Mouse (Mus musculus): ENCODE measurements around the gene Nsdhl. TPM values are rescaled to one million over a fixed set of nuclear protein-coding genes. Genes with fewer than 3 reads are reported as not detected.
A peak's percentile ranks its signal among the peaks of the same experiment; 100 is the strongest.

The Nsdhl gene
- polyA plus RNA-seq, 1 experiment from 2014 or later: 41.2 TPM

DNA sequence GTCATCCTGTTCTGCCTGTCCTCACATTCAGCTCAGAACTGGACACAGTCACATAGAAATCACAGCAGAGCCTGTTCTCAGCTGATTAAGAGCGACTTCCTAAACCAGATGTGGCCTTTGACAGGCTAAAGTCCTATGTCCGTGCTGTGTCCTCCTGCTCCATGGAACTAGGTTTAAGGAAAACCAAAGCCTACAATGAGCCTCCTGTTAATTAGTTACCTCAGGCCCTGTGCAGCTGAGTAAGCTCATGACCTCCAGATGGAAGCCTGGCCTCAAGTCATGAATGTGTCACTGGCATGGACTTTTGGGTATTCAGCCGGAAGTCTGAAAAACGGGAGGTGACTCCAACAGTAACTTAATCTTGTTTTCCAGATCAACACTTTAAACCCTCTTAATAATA, 35.1 kb downstream of the Nsdhl start:
- Histone ChIP-seq H3K27me3 (replicated peaks; ENCODE audit: control insufficient read depth, insufficient read depth, low read length) (no peaks in the 10 kb centered on the region), H3K9ac (replicated peaks; ENCODE audit: low read depth, low read length) (no peak overlapping the region), H3K27ac (ENCODE audit: low read length) (no peak overlapping the region), H3K4me3 (replicated peaks; ENCODE audit: low read length) (no peak overlapping the region), H3K4me1 (replicated peaks; ENCODE audit: control insufficient read depth, insufficient read depth, low read length) (no peaks in the 10 kb centered on the region), H3K4me2 (ENCODE audit: low read length) (no peak overlapping the region), H3K9me3 (ENCODE audit: control insufficient read depth, low read length) (no peaks in the 10 kb centered on the region), H3K36me3 (ENCODE audit: control insufficient read depth, insufficient read depth) (peaks cover 4% of the 10 kb centered on the region; the same call in 1 of the 2 replicates)
- ATAC-seq: no peak
- 76% methylated on average over 4 of the region's 4 CpGs for WGBS

DNA sequence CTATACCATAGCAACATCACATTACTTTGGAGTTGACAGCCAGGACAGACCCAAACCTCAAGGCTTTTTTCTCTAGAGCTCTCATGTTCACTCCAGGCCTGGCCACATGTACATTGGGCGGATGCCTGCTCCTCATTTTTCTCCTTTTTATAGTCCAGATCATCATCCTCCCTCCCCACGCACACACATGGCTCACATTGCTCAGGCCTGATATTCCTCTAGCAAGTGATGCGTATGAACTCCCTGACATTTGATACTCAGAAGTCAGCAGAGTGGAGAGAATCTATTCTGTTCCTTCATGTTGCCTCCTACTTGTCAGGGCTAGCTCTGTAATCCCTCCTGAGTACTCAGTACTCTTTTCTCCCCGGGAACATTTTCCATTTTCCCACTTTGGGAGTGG, 38.1 kb downstream of the Nsdhl start:
- Histone ChIP-seq H3K36me3 (ENCODE audit: control insufficient read depth, insufficient read depth) (0 out of 2 replicates have a peak, but pooled peaks cover 2% of the 10 kb centered on the region), H3K9ac (replicated peaks; ENCODE audit: low read depth, low read length) (no peak overlapping the region), H3K27ac (ENCODE audit: low read length) (no peak overlapping the region), H3K4me2 (ENCODE audit: low read length) (no peak overlapping the region), H3K4me3 (replicated peaks; ENCODE audit: low read length) (no peak overlapping the region), H3K27me3 (replicated peaks; ENCODE audit: control insufficient read depth, insufficient read depth, low read length) (no peaks in the 10 kb centered on the region), H3K4me1 (replicated peaks; ENCODE audit: control insufficient read depth, insufficient read depth, low read length) (no peaks in the 10 kb centered on the region), H3K9me3 (ENCODE audit: control insufficient read depth, low read length) (no peaks in the 10 kb centered on the region)
- 92% methylated on average over 4 of the region's 4 CpGs for WGBS
- ATAC-seq: no peak

DNA sequence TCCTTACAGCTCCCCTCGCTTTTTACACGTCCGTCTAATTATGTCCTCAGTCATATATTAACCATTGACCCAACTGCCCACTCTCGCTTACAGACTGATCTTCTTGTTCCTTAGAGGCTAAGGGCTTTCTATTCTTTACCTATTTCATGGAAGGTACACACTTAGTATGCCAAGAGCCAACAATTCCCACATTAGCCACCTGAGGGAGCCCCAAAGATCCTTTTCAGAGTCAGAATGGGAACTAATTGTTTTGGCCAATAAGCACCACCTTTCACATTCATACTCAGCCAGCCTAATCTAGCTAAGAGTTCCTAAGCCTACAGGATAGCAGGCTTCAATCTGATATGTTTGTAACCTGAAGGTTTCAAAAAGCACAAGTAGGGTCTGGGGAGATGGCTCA, 42.1 kb downstream of the Nsdhl start:
- no peaks in the 10 kb centered on the region for H3K27me3 ChIP-seq (replicated peaks; ENCODE audit: control insufficient read depth, insufficient read depth, low read length)
- no peaks in the 10 kb centered on the region for H3K9me3 ChIP-seq (ENCODE audit: control insufficient read depth, low read length)
- H3K4me2 ChIP-seq (ENCODE audit: low read length): no peak overlapping the region
- no peak overlapping the region for H3K4me3 ChIP-seq (replicated peaks; ENCODE audit: low read length)
- no peak overlapping the region for H3K27ac ChIP-seq (ENCODE audit: low read length)
- H3K4me1 ChIP-seq (replicated peaks; ENCODE audit: control insufficient read depth, insufficient read depth, low read length): no peaks in the 10 kb centered on the region
- WGBS: 83% methylated on average over 4 of the region's 4 CpGs
- H3K9ac ChIP-seq (replicated peaks; ENCODE audit: low read depth, low read length): no peak overlapping the region
- 0 out of 2 replicates have a peak, but pooled peaks cover 2% of the 10 kb centered on the region for H3K36me3 ChIP-seq (ENCODE audit: control insufficient read depth, insufficient read depth)
- ATAC-seq: no peak

DNA sequence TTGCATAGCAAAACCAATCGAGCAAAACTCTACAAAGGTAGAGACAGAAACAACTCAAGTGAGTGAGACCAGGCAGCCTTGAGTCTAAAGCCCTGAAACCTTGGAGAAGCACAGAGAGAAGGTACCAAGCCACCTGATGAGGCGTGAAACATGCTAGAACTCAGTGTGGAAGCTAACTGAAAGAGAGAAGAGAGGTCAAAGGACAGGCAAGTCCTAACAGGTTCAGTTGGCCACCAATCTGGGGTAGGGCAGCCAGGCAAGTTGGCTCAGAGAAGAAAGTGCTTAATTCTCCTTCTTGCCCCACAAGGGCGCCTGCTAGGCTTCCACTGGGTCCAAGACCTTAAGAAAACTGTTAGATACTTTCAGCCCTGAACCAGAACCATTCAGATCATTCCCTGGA, 43.2 kb downstream of the Nsdhl start:
- Histone ChIP-seq H3K27me3 (replicated peaks; ENCODE audit: control insufficient read depth, insufficient read depth, low read length) (no peaks in the 10 kb centered on the region), H3K4me1 (replicated peaks; ENCODE audit: control insufficient read depth, insufficient read depth, low read length) (no peaks in the 10 kb centered on the region), H3K9ac (replicated peaks; ENCODE audit: low read depth, low read length) (no peak overlapping the region), H3K9me3 (ENCODE audit: control insufficient read depth, low read length) (no peaks in the 10 kb centered on the region), H3K27ac (ENCODE audit: low read length) (no peak overlapping the region), H3K36me3 (ENCODE audit: control insufficient read depth, insufficient read depth) (0 out of 2 replicates have a peak, but pooled peaks cover 2% of the 10 kb centered on the region), H3K4me3 (replicated peaks; ENCODE audit: low read length) (no peak overlapping the region), H3K4me2 (ENCODE audit: low read length) (no peak overlapping the region)
- WGBS: 72% methylated on average over 3 of the region's 3 CpGs
- no peak for ATAC-seq

DNA sequence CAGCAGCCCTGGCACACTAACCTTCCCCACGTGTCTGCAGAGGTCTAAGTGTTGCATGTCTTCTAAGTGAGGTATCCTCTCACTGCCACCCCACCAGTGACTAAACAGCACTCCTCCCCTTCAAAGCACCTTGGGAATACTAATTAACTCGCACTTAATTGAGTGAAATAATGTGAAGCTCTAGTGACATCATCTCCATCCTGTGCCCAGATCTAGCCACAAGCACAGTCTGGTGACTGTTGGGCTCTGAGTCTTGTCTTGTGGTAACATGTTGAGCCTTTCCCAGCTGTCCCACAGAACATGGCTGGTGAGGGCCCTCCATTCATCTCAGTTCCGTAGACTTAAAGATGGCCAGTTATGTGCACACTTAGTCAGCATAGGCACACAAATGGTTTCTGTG, 44.4 kb downstream of the Nsdhl start:
- Histone ChIP-seq H3K36me3 (ENCODE audit: control insufficient read depth, insufficient read depth) (0 out of 2 replicates have a peak, but pooled peaks cover 2% of the 10 kb centered on the region), H3K27ac (ENCODE audit: low read length) (no peak overlapping the region), H3K4me2 (ENCODE audit: low read length) (no peak overlapping the region), H3K9ac (replicated peaks; ENCODE audit: low read depth, low read length) (no peak overlapping the region), H3K9me3 (ENCODE audit: control insufficient read depth, low read length) (no peaks in the 10 kb centered on the region), H3K4me3 (replicated peaks; ENCODE audit: low read length) (no peak overlapping the region), H3K27me3 (replicated peaks; ENCODE audit: control insufficient read depth, insufficient read depth, low read length) (no peaks in the 10 kb centered on the region), H3K4me1 (replicated peaks; ENCODE audit: control insufficient read depth, insufficient read depth, low read length) (no peaks in the 10 kb centered on the region)
- WGBS: 82% methylated on average over 3 of the region's 3 CpGs
- no peak for ATAC-seq

DNA sequence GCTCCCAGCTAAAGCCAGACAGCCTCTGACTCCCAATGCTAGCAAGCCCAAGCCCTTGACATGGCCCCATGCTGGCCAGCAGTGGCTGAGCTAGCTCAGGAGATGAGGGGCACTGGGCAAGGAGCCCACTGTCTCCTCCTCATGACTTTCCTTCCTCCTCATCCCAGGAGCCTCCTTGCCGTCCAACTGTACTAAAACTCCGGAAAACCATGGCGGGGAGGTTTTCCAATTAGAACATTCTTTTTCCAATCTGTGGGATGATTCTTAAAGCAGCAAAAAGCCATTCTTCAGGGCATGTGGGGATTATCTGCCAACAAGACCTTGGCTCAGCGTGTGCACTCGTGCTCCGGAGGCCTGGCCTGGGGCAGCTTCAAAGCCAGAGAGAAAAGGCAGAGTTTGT, 64.5 kb downstream of the Nsdhl start:
- no peak overlapping the region for H3K27ac ChIP-seq (ENCODE audit: low read length)
- no peak overlapping the region for H3K4me2 ChIP-seq (ENCODE audit: low read length)
- peaks cover 4% of the 10 kb centered on the region; the same call in 1 of the 2 replicates for H3K4me1 ChIP-seq (replicated peaks; ENCODE audit: control insufficient read depth, insufficient read depth, low read length)
- no peak for ATAC-seq
- 46% methylated on average over 6 of the region's 6 CpGs for WGBS
- H3K9me3 ChIP-seq (ENCODE audit: control insufficient read depth, low read length): no peaks in the 10 kb centered on the region
- H3K9ac ChIP-seq (replicated peaks; ENCODE audit: low read depth, low read length): no peak overlapping the region
- H3K36me3 ChIP-seq (ENCODE audit: control insufficient read depth, insufficient read depth): no peaks in the 10 kb centered on the region
- H3K4me3 ChIP-seq (replicated peaks; ENCODE audit: low read length): no peak overlapping the region
- H3K27me3 ChIP-seq (replicated peaks; ENCODE audit: control insufficient read depth, insufficient read depth, low read length): no peaks in the 10 kb centered on the region

DNA sequence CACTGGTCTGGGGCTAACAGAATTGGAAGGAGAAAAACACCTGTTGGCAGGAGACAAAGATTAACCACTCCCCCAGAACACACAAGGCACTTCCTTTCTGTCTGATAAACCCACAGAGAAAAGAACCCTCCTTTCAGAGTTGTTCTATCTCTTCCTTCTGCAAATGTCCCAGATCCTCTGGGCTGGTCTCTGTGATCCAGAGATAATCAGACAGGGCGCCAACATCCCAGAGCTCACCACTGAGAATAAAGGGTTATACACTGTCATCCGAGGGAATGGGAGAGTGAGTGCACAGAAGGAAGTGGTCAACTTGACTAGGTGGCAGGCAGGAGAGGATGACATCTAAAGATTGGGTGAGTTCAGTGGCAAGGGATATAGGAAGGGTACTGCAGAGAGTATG, 67.2 kb downstream of the Nsdhl start:
- WGBS: 81% methylated on average over 2 of the region's 2 CpGs
- Histone ChIP-seq H3K4me3 (replicated peaks; ENCODE audit: low read length) (no peak overlapping the region), H3K27me3 (replicated peaks; ENCODE audit: control insufficient read depth, insufficient read depth, low read length) (no peaks in the 10 kb centered on the region), H3K36me3 (ENCODE audit: control insufficient read depth, insufficient read depth) (no peaks in the 10 kb centered on the region), H3K9me3 (ENCODE audit: control insufficient read depth, low read length) (no peaks in the 10 kb centered on the region), H3K27ac (ENCODE audit: low read length) (no peak overlapping the region), H3K4me1 (replicated peaks; ENCODE audit: control insufficient read depth, insufficient read depth, low read length) (peaks cover 4% of the 10 kb centered on the region; the same call in 1 of the 2 replicates), H3K4me2 (ENCODE audit: low read length) (no peak overlapping the region), H3K9ac (replicated peaks; ENCODE audit: low read depth, low read length) (no peak overlapping the region)
- no peak for ATAC-seq

DNA sequence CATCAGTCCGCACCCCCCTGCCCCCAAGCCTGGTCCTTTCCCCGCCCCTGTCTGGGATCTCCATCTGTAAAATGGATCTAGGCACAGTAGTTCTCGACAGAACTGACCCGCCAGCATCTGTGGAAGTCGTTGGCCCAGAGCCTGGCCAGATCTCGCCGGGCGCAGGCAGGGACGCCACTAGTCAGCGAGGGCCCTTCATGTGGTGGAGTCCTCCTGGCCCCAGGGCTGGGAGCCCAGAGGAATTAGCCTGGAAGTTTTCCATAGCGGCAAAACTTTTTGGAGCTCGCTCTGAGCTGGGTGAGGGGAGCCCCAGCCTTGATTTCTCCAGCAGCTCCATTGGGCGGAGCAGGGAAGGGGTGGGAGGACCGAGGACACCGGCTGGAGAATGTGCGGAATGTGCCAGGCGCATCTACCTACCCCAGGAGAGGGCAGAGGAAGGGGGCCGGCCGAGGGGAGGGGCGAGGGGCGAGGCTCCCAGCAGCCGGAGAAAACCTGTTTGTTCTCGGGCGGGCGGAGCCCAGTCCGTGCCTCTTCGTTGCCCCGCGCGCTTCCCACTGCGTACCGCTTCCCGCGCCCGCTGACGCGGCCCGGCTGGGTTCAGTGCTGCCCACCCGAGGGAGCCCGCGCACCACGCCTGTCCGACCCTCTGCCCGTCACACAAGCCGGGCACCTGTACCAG, 68.6 kb downstream of the Nsdhl start, which contains the start of gene Zfp185:
Gene Zfp185 (plus strand): TSS at position 499 of the 679 bp plus-strand sequence.
- H3K9ac ChIP-seq (replicated peaks; ENCODE audit: low read depth, low read length): peak within 1 kb of the TSS; percentile 41; the same call in 1 of the 2 replicates
- WGBS: 10% methylated on average over 26 of the region's 45 CpGs
- H3K27me3 ChIP-seq (replicated peaks; ENCODE audit: control insufficient read depth, insufficient read depth, low read length): no peaks in the 10 kb centered on the region
- peak within 1 kb of the TSS; percentile 41 for H3K4me3 ChIP-seq (replicated peaks; ENCODE audit: low read length)
- peak; percentile 69 for ATAC-seq
- H3K36me3 ChIP-seq (ENCODE audit: control insufficient read depth, insufficient read depth): no peaks in the 10 kb centered on the region
- H3K4me2 ChIP-seq (ENCODE audit: low read length): peak within 1 kb of the TSS; percentile 64
- H3K4me1 ChIP-seq (replicated peaks; ENCODE audit: control insufficient read depth, insufficient read depth, low read length): peaks cover 4% of the 10 kb centered on the region; the same call in 1 of the 2 replicates
- H3K27ac ChIP-seq (ENCODE audit: low read length): no peak within 1 kb of the TSS
- no peaks in the 10 kb centered on the region for H3K9me3 ChIP-seq (ENCODE audit: control insufficient read depth, low read length)

DNA sequence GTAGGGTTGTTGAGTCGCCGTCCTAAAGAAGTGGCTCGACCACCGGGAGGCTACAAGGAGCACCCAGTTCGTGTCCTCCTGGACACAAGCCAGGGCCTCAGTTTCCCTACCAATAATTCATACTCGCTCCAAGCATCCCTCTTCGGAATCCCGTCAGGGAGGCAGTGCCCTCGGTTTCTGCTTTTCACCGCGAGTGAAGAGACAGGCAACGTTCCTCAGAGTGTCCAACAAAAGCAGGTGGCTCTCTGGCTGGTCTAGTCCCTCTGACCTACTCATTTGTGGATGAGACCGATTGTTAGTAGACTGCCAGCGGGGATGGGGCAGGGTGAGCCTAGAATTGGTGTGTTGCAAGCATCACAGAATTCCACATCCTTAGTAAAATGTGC, 69.2 kb downstream of the Nsdhl start:
- Histone ChIP-seq H3K36me3 (ENCODE audit: control insufficient read depth, insufficient read depth) (no peaks in the 10 kb centered on the region), H3K4me3 (replicated peaks; ENCODE audit: low read length) (peak overlapping the region; percentile 41), H3K27me3 (replicated peaks; ENCODE audit: control insufficient read depth, insufficient read depth, low read length) (no peaks in the 10 kb centered on the region), H3K4me1 (replicated peaks; ENCODE audit: control insufficient read depth, insufficient read depth, low read length) (peaks cover 4% of the 10 kb centered on the region; the same call in 1 of the 2 replicates), H3K4me2 (ENCODE audit: low read length) (peak overlapping the region; percentile 64), H3K9me3 (ENCODE audit: control insufficient read depth, low read length) (no peaks in the 10 kb centered on the region), H3K27ac (ENCODE audit: low read length) (no peak overlapping the region), H3K9ac (replicated peaks; ENCODE audit: low read depth, low read length) (peak overlapping the region; percentile 41; the same call in 1 of the 2 replicates)
- 28% methylated on average over 14 of the region's 14 CpGs for WGBS
- ATAC-seq: no peak

All from forebrain, embryonic 16.5 days (tissue).